Mouse (Mus musculus) splenic B cell, adult 2 months (primary cell): ENCODE results near the gene Bcdin3d.

Experiments used
- DNase-seq: peaks from one replicate; pipeline ENCODE4 v3.0.0-alpha.2; 2011; ENCODE audit warnings: low read depth, low spot score
- H3K27me3 ChIP-seq: 2 replicates; pipeline ENCODE4 v1.6.1; 2012; ENCODE audit warnings: mild to moderate bottlenecking, low read length, moderate library complexity, mixed read lengths; ENCODE audit not compliant: control insufficient read depth, poor library complexity, insufficient read depth, severe bottlenecking
- H3K36me3 ChIP-seq: 2 replicates; pipeline ENCODE4 v1.6.1; 2012; ENCODE audit warnings: mild to moderate bottlenecking, low read length, moderate library complexity, mixed read lengths; ENCODE audit not compliant: control insufficient read depth, poor library complexity, insufficient read depth, severe bottlenecking

Gene Bcdin3d

DNA sequence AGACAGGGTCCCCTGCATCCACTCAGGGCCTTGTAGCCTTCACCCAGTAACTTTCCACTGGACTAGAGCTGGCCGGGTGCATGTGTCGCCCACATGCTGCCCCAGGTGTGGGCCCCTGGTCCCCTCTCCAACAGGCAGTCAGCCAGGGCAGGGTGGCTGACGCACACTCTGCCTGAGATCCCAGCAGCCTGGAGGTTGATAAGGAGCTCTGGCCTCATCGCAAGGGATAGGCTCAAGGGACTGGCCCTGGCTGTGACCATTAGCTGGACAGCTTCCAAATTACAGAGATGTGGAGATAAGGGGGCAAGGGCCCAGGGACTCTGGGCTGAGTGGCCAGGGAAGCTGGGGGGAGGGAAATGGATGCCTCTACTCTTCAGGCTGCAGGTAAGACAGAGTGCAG is 24.3 kb upstream of the Bcdin3d start:
- DNase-seq = no peak
- no peaks in the 10 kb centered on the region for H3K27me3 ChIP-seq

DNA sequence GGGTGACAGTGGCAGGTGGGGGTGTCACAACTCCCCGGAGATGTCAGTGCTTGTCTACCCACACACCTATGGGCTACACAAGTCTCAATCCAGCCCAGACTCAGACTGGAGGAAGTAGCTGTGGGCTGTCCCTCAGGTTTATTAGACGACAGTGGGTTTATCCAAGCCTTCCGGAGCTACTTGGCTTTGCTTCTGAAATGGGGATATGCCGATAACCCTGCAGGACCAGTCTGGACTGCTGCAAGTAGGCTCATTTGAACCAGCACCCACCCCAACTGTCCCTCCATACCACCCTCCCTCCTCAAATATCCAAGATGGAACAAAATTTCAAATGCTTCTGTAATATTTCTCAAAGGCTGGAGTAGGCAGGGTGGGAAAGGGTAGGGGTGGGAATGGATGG is 23.8 kb upstream of the Bcdin3d start:
- H3K27me3 ChIP-seq = no peaks in the 10 kb centered on the region
- DNase-seq = no peak
- no peaks in the 10 kb centered on the region for H3K36me3 ChIP-seq

More for the DNA sequence above, 24.3 kb upstream of the Bcdin3d start:
- no peaks in the 10 kb centered on the region for H3K36me3 ChIP-seq

DNA sequence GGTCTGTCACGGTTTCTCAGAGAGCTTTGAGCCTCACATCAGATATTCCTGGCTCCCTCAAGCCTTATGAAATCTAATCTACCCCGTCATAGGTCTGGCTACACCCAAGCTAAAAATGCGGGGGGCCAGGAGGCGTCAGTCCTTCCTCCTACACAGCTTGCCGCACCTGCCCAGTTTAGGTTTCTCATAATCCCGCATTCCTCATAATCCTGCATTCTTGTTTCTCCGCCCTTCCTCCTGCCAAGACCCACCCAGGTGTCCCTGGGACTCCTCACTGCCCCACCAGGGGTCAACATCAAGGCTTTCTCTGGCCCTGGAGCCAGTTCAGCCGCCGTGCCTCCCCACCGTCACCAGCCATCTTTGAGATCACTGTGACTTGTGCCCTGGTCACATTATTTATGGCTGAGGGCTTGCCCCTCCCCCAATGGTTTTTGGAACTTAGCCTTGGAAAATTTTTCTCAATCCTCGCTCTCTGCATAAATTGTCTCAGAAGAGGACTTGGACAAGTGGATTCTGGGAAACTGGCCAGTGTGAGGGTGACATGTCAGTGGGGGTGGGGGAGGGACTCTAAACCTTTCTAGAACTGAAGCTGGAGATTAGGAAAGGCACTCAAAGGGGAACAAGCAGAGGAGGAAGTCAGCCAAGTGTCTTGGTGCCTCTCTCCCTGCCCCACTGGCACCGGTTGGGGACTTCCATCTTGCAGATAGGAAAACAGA is 23.2 kb upstream of the Bcdin3d start:
- H3K36me3 ChIP-seq = no peaks in the 10 kb centered on the region
- DNase-seq = no peak
- H3K27me3 ChIP-seq = no peaks in the 10 kb centered on the region

DNA sequence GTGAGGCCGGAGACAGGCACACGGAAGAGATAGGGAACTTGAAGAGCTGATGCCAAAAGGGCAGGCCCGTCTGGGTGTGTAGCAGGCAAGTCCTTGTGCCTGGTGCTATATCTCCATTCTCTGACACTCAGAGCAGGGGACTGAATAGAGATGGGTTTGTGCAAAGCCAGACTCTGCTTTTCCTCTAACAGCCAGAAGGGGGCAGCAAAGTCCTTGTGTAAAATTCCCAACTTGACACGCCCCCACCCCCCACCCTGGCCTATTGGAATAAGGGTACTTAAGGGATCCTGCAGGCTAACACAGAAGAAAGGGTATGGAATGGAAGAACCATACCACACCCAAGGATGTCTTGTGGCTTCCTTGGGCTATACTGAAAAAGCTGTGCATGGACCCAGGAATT is 22.5 kb upstream of the Bcdin3d start:
- no peaks in the 10 kb centered on the region for H3K27me3 ChIP-seq
- H3K36me3 ChIP-seq = no peaks in the 10 kb centered on the region
- peak; percentile 56 for DNase-seq

DNA sequence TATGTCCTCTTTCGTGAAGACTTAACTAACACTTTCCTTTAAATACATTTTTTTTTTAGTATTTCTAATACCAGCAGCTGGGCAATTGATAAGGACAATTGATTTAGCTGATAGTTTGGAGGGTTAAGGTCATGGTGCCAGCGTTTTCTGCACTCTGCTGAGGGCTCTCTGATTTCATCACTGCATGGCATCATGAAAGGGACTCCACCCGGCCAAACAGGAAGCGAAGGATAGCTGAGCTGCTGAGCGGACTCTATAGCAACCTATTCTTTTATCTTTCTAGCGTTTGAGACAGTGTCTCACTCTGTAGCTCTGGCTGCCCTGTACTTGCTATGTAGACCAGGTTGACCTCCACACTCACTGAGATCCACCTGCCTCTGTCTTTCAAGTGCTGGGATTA is 10.2 kb upstream of the Bcdin3d start:
- DNase-seq = no peak
- Histone ChIP-seq H3K27me3 (no peaks in the 10 kb centered on the region), H3K36me3 (no peaks in the 10 kb centered on the region)

DNA sequence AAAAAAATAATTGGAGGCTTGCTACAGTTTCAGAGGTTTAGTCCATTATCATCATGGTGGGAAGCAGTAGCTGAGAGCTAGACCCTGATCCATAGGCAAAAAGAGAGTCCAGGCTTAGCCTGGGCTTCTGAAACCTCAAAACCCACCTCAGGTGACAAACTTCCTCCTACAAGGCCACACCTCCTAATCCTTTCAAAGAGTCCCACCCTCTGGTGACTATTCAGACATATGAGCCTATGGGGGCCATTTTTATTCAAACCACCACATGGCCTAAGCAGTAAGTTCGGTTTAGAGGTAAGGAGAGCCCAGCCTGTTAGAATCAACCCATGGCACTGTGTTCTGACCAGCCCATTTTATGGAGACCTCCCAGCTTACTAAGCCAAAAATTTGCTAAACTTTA is 1.3 kb upstream of the Bcdin3d start:
- no peaks in the 10 kb centered on the region for H3K27me3 ChIP-seq
- peak; percentile 28 for DNase-seq
- no peaks in the 10 kb centered on the region for H3K36me3 ChIP-seq

DNA sequence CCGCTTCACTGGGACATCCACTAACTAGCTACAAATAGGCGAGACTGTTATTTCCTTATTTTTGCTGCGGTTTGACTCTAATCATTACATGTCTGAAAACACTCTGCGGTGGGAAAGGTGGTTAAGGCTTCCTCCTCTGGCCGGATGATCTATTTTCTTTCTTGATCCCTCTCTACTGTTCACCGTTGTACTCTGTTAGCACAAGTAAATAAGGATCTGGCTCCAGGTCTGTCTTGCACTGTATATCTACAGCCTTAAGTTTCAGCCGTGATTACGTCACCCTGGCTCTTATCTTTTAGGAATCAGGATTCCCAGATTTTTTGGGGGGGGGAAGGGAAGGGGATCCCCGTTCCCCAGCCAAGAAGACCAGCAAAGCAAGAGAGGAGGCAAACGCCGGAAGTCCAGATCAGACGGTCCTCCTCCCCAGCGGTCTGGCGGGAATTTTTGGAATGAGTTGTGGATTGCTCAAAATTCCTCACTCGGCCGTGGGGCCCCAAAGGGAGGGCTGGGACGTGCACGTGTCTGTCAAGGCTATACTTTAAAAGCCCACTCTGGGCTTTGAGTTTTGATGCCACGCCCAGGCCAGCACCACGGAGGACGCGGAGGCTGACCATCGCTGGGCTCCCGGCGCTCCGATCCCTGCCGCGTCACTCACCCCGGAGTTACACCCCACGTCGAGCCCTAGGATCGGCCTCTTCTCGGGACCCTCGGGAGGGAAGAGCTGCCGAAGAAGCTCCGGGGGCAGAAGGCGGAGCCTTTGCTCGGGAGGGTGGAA is 542 bp downstream of the Bcdin3d start:
- DNase-seq = peak; percentile 46
- Histone ChIP-seq H3K27me3 (no peaks in the 10 kb centered on the region), H3K36me3 (no peaks in the 10 kb centered on the region)

DNA sequence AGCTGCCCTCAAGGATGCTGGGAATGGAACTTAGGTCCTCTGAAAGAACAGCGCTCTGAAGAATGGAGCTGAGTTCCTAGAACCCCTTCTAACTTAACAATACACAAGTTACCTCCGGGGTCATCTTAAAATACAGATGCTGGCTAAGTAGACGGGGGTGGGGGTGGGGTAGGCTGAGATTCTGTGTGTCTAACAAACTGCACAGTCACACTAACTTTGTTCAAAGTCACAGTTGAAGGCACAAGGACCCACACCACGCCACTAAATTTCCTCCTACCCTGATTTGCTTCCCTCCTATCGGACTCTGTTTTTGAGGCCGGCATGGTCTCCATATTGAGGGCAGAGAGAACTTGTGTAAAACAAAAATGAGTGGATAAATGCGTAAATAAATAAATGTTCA is 1.6 kb downstream of the Bcdin3d start:
- no peaks in the 10 kb centered on the region for H3K36me3 ChIP-seq
- DNase-seq = no peak
- H3K27me3 ChIP-seq = no peaks in the 10 kb centered on the region

DNA sequence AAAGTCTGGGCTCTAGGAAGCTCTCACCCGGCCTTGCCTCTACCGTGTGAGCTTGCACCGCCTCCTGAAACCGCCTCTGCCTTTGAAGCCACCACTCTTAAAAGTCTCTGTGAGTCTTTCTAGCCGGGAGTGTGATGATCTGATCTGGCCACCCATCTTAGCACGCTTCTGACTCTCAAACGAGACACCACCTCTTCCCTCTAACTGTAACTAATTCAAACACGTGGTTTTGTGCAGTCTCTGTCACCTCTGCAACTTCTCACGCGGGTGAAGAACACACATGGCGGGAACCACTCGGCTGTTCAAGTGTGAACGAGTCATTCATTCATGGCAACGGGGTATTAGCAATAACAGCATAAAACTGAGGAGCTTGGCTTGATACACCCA is 2.9 kb downstream of the Bcdin3d start:
- peak; percentile 22 for DNase-seq
- H3K36me3 ChIP-seq = no peaks in the 10 kb centered on the region
- H3K27me3 ChIP-seq = no peaks in the 10 kb centered on the region

DNA sequence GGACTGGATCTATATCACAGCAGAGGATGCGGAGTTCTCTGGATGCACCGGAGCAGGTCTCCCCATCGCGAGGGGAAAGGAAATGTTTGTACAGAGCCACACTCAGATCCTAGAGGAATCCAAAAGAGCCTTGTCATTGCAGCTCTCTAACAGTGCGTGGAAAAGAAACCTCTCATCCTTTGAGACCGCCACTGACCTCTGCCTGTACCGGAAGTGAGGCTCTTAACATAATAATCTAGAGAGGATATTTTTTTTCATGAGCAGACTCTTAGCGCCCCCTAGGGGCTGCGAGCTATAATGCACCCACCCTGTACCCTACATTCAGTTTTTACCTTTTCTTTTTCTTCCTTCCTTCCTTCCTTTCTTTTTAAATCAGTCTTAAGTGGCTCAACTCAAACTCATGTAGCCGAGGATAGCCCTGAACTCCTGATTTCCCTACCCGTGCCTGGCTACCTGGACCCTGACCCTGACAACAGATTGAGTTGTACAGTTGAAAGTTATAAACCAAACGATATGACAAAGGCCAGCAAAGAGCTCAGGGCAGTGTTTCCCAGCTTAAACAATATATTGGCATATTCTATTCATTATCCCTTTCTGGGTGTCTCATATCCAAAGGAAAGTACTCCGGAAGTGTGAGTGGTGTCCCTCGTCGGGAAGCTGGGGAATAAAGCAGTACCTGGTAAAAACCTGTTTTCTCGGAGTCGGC is 3.4 kb downstream of the Bcdin3d start:
- no peaks in the 10 kb centered on the region for H3K27me3 ChIP-seq
- no peaks in the 10 kb centered on the region for H3K36me3 ChIP-seq
- peak; percentile 60 for DNase-seq

DNA sequence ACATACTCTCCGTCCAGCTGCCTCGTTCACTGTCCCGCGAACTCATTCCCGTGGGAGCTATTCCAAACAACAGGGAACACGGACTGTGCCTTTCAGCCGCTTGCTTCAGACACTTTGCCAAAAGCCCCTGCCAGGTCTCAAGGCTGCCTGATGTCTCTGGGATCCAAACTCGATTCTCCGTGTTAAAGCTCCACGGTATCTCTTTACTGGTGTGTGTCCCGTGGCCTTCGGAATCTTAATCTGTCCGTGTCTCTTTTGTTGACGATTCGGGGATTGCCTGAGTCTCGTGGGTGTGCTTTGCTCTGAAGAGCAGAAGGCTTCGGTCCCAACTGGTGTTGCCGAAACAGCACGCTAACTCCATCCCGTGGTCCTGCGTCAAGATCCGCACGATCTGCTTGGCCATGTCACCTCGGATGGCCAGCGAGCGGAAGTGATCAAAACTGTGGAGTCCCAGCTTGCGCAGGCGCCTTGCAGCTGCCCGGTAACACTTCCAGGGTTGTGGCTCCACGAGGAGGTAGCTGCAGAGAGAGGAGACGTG is 4.2 kb downstream of the Bcdin3d start:
- DNase-seq = no peak
- no peaks in the 10 kb centered on the region for H3K27me3 ChIP-seq
- H3K36me3 ChIP-seq = no peaks in the 10 kb centered on the region

DNA sequence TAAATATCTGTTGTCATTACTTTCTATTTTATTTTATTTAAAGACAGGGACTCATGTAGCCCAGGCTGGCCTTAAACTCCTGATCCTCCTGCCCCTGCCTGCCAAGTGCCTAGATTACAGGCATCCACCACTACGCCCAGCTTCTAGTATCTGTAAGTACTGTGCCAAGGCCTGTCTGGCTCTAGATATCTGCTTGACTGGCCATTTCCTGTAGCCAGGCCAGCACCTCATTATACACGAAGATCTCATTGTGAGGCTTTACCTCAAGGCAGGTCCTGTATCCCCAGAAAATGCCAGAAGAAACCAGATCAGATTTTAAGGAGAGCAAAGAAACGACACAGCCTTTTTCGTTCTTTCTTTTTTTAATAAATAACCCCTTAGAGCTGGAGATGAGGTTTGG is 4.8 kb downstream of the Bcdin3d start:
- H3K36me3 ChIP-seq = no peaks in the 10 kb centered on the region
- no peak for DNase-seq
- H3K27me3 ChIP-seq = no peaks in the 10 kb centered on the region

DNA sequence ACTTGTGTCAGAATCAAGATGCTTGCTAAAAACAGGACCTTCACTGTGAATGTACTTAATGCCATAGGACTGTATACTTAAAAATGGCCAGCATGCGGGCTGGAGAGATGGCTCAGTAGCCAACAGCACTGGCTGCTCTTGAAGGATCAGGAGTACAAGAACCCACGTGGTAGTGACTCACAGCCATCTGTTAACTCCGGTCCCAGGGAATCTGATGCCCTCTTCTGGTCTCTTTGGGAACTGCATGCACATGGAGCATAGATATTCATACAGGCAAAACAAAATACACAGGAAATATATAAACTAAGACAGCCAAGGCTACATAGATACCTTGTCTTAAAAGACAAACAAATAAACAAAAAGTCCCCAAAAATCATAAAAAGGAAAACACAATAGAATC is 5.5 kb downstream of the Bcdin3d start:
- H3K36me3 ChIP-seq = no peaks in the 10 kb centered on the region
- H3K27me3 ChIP-seq = no peaks in the 10 kb centered on the region
- peak; percentile 73 for DNase-seq

DNA sequence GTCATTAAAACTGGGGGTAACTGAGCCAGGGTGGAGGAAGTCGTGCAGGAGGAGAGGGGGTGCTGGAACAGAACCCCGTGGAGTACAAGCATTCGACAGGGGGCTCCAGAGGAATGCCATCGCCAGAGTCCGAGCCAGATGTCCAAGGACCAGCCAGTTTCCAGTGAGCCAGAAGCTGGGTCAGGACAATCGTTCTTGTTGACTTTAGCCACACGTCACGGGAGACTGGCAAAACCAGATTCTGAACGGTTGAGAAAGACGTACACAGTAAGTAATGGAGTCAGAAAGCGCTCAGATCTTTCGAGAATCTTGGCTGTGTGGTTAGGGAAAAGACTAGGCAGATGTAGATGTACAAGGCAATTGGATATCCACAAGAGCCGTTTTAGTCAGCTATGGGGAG is 11.3 kb downstream of the Bcdin3d start:
- no peaks in the 10 kb centered on the region for H3K36me3 ChIP-seq
- H3K27me3 ChIP-seq = no peaks in the 10 kb centered on the region
- no peak for DNase-seq
